Mouse (Mus musculus): ENCODE results near the gene Begain. TPM values are rescaled to one million over a fixed set of nuclear protein-coding genes. Genes with fewer than 3 reads are reported as not detected.
A peak's percentile ranks its signal among the peaks of the same experiment; 100 is the strongest.

Gene Begain
- polyA plus RNA-seq, 1 experiment from 2014 or later, result 38.1 TPM

DNA sequence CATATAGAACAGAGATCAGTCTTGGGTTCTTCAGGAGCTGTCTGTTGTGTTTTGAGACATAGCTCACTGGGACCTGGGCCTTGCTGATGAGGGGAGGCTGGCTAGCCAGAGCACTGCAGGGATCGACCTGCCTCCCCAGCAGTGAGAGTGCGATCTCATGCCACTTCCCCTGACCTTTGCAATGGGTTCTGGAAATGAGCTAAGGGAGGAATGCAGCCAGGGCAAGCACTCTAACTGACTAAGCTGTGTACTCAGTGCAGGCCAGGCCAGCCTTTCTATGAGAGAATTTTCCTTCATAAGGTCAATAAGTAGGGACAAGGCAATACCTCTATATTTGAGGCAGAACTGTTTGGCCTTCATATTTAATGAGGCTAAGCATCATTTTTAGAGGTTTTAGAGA is 75.0 kb downstream of the Begain start:
- H3K9ac ChIP-seq, result no peak overlapping the region
- H3K27ac ChIP-seq, result no peak overlapping the region
- H3K36me3 ChIP-seq (replicated peaks; ENCODE audit: control insufficient read depth, insufficient read depth), result no peaks in the 10 kb centered on the region
- H3K27me3 ChIP-seq (ENCODE audit: control insufficient read depth, insufficient read depth, low read length), result no peaks in the 10 kb centered on the region
- DNase-seq (ENCODE audit: low spot score) (no peak), ATAC-seq (ENCODE audit: low FRiP score) (no peak)
- 82% methylated on average over 2 of the region's 2 CpGs for WGBS
- no peak overlapping the region for H3K4me2 ChIP-seq (replicated peaks)
- H3K9me3 ChIP-seq (ENCODE audit: control insufficient read depth, low read length), result no peaks in the 10 kb centered on the region
- H3K4me3 ChIP-seq (replicated peaks; ENCODE audit: low read length), result no peak overlapping the region
- peaks cover 18% of the 10 kb centered on the region for H3K4me1 ChIP-seq (replicated peaks; ENCODE audit: control insufficient read depth, insufficient read depth, low read length)

DNA sequence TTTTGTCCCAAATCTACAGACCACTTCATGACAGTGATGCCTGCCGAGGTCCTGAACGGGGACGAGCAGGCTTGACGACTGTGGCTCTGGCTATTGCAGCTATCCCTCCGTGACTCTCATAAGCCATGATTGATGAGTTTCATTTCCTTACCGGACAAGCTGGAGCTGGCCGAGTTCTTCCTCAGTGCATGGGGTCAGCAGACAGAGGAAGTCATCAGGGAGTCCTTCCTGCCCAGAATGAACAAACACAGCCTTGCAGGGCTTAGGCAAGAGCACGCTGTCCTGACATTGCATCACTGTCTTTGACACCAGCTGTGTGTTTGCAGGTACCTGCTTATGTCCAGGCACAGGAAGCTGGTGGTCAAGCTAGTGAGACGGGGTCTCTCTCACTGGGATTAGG is 77.6 kb downstream of the Begain start:
- Histone ChIP-seq H3K4me2 (replicated peaks) (no peak overlapping the region), H3K27me3 (ENCODE audit: control insufficient read depth, insufficient read depth, low read length) (no peaks in the 10 kb centered on the region), H3K4me1 (replicated peaks; ENCODE audit: control insufficient read depth, insufficient read depth, low read length) (peaks cover 7% of the 10 kb centered on the region), H3K9ac (no peak overlapping the region), H3K27ac (no peak overlapping the region), H3K36me3 (replicated peaks; ENCODE audit: control insufficient read depth, insufficient read depth) (no peaks in the 10 kb centered on the region), H3K4me3 (replicated peaks; ENCODE audit: low read length) (no peak overlapping the region), H3K9me3 (ENCODE audit: control insufficient read depth, low read length) (no peaks in the 10 kb centered on the region)
- DNase-seq (ENCODE audit: low spot score) (no peak), ATAC-seq (ENCODE audit: low FRiP score) (no peak)
- WGBS, result 54% methylated on average over 9 of the region's 9 CpGs

DNA sequence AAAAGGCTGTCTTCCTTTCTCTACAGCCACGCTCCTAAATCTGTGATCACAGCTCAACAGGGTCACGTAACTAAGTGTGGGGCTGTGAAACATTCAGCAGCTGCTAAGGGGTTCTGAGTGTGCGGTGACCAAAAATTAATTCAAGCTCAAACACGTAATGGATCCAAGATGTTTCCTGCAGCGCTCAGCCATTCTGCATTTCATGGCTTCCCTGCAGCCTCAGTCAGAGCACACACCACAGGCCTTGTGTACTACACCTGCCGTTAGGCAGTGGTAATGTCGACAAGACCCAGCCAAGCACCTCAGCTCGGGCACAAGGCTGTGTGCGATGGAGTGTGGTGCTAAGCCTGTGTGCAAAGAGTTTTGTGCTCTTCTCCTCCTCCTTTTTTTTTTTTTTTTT is 80.6 kb downstream of the Begain start:
- no peak for ATAC-seq (ENCODE audit: low FRiP score)
- 81% methylated on average over 9 of the region's 9 CpGs for WGBS

DNA sequence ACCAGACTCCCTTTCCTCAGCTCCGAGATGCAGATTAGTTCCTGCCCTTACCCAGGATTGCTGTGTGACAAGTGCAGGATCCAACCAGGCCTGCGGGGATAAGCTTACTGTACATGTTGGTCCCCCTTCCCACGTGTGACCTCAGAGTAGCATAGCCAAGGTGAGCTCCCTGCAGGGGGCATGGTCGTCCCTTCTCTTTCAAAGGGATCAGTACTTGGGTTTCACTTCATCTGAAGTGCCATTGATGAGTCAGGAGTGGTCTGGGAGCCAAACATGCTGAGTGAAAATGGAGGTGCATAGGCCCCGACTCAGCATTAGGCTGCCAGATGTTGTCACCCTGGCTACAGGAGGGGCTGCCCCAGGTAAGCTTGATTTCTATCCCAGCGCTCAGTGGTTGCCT is 83.0 kb downstream of the Begain start:
- ATAC-seq (ENCODE audit: low FRiP score) (no peak), DNase-seq (ENCODE audit: low spot score) (no peak)
- H3K27me3 ChIP-seq (ENCODE audit: control insufficient read depth, insufficient read depth, low read length), result no peaks in the 10 kb centered on the region
- H3K9ac ChIP-seq, result no peak overlapping the region
- H3K4me3 ChIP-seq (replicated peaks; ENCODE audit: low read length), result no peak overlapping the region
- no peak overlapping the region for H3K4me2 ChIP-seq (replicated peaks)
- H3K36me3 ChIP-seq (replicated peaks; ENCODE audit: control insufficient read depth, insufficient read depth), result no peaks in the 10 kb centered on the region
- WGBS, result 84% methylated on average over 6 of the region's 6 CpGs
- no peaks in the 10 kb centered on the region for H3K9me3 ChIP-seq (ENCODE audit: control insufficient read depth, low read length)
- peaks cover 24% of the 10 kb centered on the region for H3K4me1 ChIP-seq (replicated peaks; ENCODE audit: control insufficient read depth, insufficient read depth, low read length)
- no peak overlapping the region for H3K27ac ChIP-seq

More for the DNA sequence above, 80.6 kb downstream of the Begain start:
- Histone ChIP-seq H3K4me1 (replicated peaks; ENCODE audit: control insufficient read depth, insufficient read depth, low read length) (peaks cover 13% of the 10 kb centered on the region), H3K4me3 (replicated peaks; ENCODE audit: low read length) (no peak overlapping the region), H3K27ac (no peak overlapping the region), H3K36me3 (replicated peaks; ENCODE audit: control insufficient read depth, insufficient read depth) (no peaks in the 10 kb centered on the region), H3K9me3 (ENCODE audit: control insufficient read depth, low read length) (no peaks in the 10 kb centered on the region), H3K27me3 (ENCODE audit: control insufficient read depth, insufficient read depth, low read length) (no peaks in the 10 kb centered on the region), H3K4me2 (replicated peaks) (no peak overlapping the region), H3K9ac (no peak overlapping the region)
- DNase-seq (ENCODE audit: low spot score), result no peak

DNA sequence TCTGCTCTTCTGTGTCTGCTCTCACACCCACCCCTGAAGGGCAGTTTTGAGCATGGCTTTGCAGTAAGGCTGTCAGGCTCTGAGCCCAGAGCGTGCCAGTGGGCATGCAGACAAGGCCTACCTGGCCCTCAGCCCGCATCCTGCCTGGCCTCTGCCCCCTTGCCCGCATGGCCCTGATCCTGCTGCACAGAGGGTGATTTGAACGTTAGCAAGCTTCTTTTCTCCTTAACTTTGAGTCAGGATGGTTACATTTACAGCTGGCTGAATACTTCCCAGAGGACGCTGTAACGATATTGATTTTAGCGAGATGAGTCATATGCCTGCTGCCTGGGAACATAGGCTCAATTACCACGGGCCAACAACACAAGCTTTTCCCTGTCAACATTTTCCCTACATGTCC is 83.5 kb downstream of the Begain start:
- DNase-seq (ENCODE audit: low spot score) (no peak), ATAC-seq (ENCODE audit: low FRiP score) (no peak)

DNA sequence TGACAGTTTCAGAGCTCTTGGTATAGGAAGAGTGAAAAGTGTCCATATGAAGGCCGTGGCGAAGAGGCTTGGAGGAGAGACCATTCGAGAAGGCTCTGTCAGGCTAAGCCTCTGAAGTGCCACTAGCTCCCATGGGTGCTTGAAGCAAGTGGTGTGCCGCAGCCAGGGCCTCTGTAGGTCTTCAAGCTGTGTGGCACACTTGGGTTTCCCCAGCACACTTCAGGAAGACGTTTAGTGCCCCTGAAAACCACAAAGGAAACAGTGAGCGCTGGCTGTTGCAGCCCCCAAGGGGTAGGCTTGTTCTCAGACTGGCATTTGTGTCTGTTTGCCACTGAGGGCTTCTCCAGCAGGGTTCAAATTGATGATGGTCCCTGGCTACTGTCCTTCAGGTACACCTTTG is 84.5 kb downstream of the Begain start:
- H3K4me3 ChIP-seq (replicated peaks; ENCODE audit: low read length), result no peak overlapping the region
- H3K9ac ChIP-seq, result no peak overlapping the region
- no peak for DNase-seq (ENCODE audit: low spot score)
- ATAC-seq (ENCODE audit: low FRiP score), result no peak
- no peaks in the 10 kb centered on the region for H3K27me3 ChIP-seq (ENCODE audit: control insufficient read depth, insufficient read depth, low read length)
- no peak overlapping the region for H3K4me2 ChIP-seq (replicated peaks)
- no peak overlapping the region for H3K27ac ChIP-seq
- H3K36me3 ChIP-seq (replicated peaks; ENCODE audit: control insufficient read depth, insufficient read depth), result no peaks in the 10 kb centered on the region
- H3K9me3 ChIP-seq (ENCODE audit: control insufficient read depth, low read length), result no peaks in the 10 kb centered on the region
- 92% methylated on average over 6 of the region's 6 CpGs for WGBS
- peaks cover 35% of the 10 kb centered on the region for H3K4me1 ChIP-seq (replicated peaks; ENCODE audit: control insufficient read depth, insufficient read depth, low read length)

More for the DNA sequence above, 83.5 kb downstream of the Begain start:
- Histone ChIP-seq H3K4me3 (replicated peaks; ENCODE audit: low read length) (no peak overlapping the region), H3K27ac (no peak overlapping the region; the same call in 1 of the 2 replicates), H3K4me1 (replicated peaks; ENCODE audit: control insufficient read depth, insufficient read depth, low read length) (peaks cover 28% of the 10 kb centered on the region), H3K36me3 (replicated peaks; ENCODE audit: control insufficient read depth, insufficient read depth) (no peaks in the 10 kb centered on the region), H3K4me2 (replicated peaks) (no peak overlapping the region), H3K27me3 (ENCODE audit: control insufficient read depth, insufficient read depth, low read length) (no peaks in the 10 kb centered on the region), H3K9ac (no peak overlapping the region), H3K9me3 (ENCODE audit: control insufficient read depth, low read length) (no peaks in the 10 kb centered on the region)
- 52% methylated on average over 8 of the region's 8 CpGs for WGBS

DNA sequence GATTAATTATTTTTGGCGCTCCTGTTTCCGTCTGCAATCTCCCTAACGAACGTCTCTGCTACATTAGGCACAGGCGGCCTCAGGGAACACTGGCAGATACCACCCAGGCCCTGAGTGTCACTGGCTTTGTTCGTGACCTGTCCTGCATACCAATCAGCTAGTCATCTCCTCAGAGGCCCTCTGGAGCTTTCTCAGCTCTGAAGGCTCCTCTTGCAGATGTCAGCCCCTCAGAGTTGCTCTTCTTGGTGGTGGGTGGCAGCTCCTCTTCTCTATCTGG is 85.4 kb downstream of the Begain start:
- H3K27me3 ChIP-seq (ENCODE audit: control insufficient read depth, insufficient read depth, low read length), result no peaks in the 10 kb centered on the region
- no peaks in the 10 kb centered on the region for H3K9me3 ChIP-seq (ENCODE audit: control insufficient read depth, low read length)
- no peak overlapping the region for H3K4me2 ChIP-seq (replicated peaks)
- no peak overlapping the region for H3K4me3 ChIP-seq (replicated peaks; ENCODE audit: low read length)
- H3K36me3 ChIP-seq (replicated peaks; ENCODE audit: control insufficient read depth, insufficient read depth), result no peaks in the 10 kb centered on the region
- no peak; the same call in 1 of the 2 replicates for ATAC-seq (ENCODE audit: low FRiP score)
- no peak for DNase-seq (ENCODE audit: low spot score)
- 24% methylated on average over 6 of the region's 6 CpGs for WGBS
- H3K27ac ChIP-seq, result 0 out of 2 replicates have a peak overlapping the region, but pooled peaks have one; percentile 26
- H3K9ac ChIP-seq, result no peak overlapping the region
- H3K4me1 ChIP-seq (replicated peaks; ENCODE audit: control insufficient read depth, insufficient read depth, low read length), result peaks cover 35% of the 10 kb centered on the region

Other genes starting within 250 kb of the Begain start
- gene Slc25a29, start 232.3 kb downstream of the Begain start, polyA plus RNA-seq (2014; fragmentation: Nextera tagmentation; extraction: Ambion mirVana), result 18.6 and 19.7 TPM in 2 replicates
- gene Slc25a47, start 232.2 kb downstream of the Begain start, polyA plus RNA-seq (2014; fragmentation: Nextera tagmentation; extraction: Ambion mirVana), result 7.2 and 7.9 TPM in 2 replicates
- gene Wdr25, start 174.6 kb downstream of the Begain start, polyA plus RNA-seq (2014; fragmentation: Nextera tagmentation; extraction: Ambion mirVana), result 1.8 and 4.0 TPM in 2 replicates
- 101 and 111 TPM in 2 replicates for gene Wars, start 174.0 kb downstream of the Begain start, polyA plus RNA-seq (2014; fragmentation: Nextera tagmentation; extraction: Ambion mirVana)

All from hindbrain, embryonic 14.5 days (tissue).